Mouse (Mus musculus) liver, adult 2 months (tissue): ENCODE measurements around the gene Dmbx1.

Experiments
- CTCF ChIP-seq: fragments of 200-500 bp; IDR thresholded peaks from 2 replicates; pipeline ENCODE4 v1.5.1; 2011; ENCODE audit warnings: low read depth, low read length, control low read depth
- POLR2A ChIP-seq: fragments of 200-500 bp; IDR thresholded peaks from 2 replicates; pipeline ENCODE4 v1.6.1; 2011; ENCODE audit warnings: low read length, control low read depth; ENCODE audit not compliant: insufficient read depth; ENCODE audit errors: extremely low read depth

DNA sequence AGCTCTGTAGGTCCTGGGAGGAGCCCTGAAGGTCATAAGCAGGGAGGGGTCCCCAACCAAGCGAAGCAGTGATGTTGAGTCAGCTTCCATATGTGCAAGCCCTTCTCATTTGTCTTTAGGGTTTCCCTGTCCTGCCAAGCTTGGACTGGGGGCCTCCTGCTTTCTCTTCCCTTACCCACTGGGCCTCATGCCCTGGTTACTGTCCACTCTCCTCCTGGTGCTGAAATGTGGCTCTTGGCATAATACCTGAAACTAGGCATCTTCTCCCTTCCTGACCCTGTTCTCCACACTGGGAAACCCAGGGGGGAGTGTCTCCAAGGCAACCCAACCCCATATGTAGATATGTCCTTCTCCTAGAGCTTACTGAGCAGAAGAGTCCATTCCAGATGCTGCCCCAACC, 52.9 kb downstream of the Dmbx1 start:
- no peak for TF ChIP-seq CTCF
- no peak for TF ChIP-seq POLR2A
